Mouse (Mus musculus) midbrain, embryonic 15.5 days (tissue): Measurements from ENCODE around the gene Klk11. TPM values are rescaled to one million over a fixed set of nuclear protein-coding genes. Genes with fewer than 3 reads are reported as not detected.

ENCODE experiments used
- ATAC-seq: fragments of 200-750 bp; cut with Nextera tagmentation; replicated peaks from 2 replicates; pipeline ENCODE4 v1.8.0; 2017; ENCODE audit warnings: moderate TSS enrichment
- H3K27ac ChIP-seq: fragments of 300-500 bp; sonication (generic); 2 replicates; pipeline ENCODE4 v1.5.1; 2015; ENCODE audit warnings: mild to moderate bottlenecking, inconsistent platforms
- H3K27me3 ChIP-seq: fragments of 300-500 bp; sonication (generic); replicated peaks from 2 replicates; pipeline ENCODE4 v1.6.1; 2015; ENCODE audit warnings: inconsistent platforms
- H3K36me3 ChIP-seq: fragments of 300-500 bp; sonication (generic); replicated peaks from 2 replicates; pipeline ENCODE4 v1.6.1; 2015; ENCODE audit warnings: inconsistent platforms
- H3K4me1 ChIP-seq: fragments of 300-500 bp; sonication (generic); 2 replicates; pipeline ENCODE4 v1.6.1; 2015; ENCODE audit warnings: inconsistent platforms
- H3K4me2 ChIP-seq: fragments of 300-500 bp; sonication (generic); 2 replicates; pipeline ENCODE4 v1.6.1; 2015; ENCODE audit warnings: inconsistent platforms, mild to moderate bottlenecking, moderate library complexity
- H3K4me3 ChIP-seq: fragments of 300-500 bp; sonication (generic); 2 replicates; pipeline ENCODE4 v1.5.1; 2015; ENCODE audit warnings: mild to moderate bottlenecking, inconsistent platforms
- H3K9ac ChIP-seq: fragments of 300-500 bp; sonication (generic); 2 replicates; pipeline ENCODE4 v1.6.1; 2015; ENCODE audit warnings: mild to moderate bottlenecking, inconsistent platforms
- H3K9me3 ChIP-seq: fragments of 300-500 bp; sonication (generic); 2 replicates; pipeline ENCODE4 v1.6.1; 2016; ENCODE audit warnings: inconsistent platforms
- WGBS: fragments of 180-500 bp; shearing (Covaris S2); methylation state at CpG from one replicate; pipeline ENCODE4 v1.1.7; 2015; ENCODE audit warnings: mixed read lengths; 5-methylcytosine and 5-hydroxymethylcytosine counted together
- polyA plus RNA-seq: library from polyadenylated mRNA; unstranded; fragments of >200 nt; fragmentation: Nextera tagmentation; extraction: Ambion mirVana; gene quantifications from 2 replicates; pipeline ENCODE4 v1.2.1, GENCODE M21; 2015

Gene Klk11
- polyA plus RNA-seq, 1 experiment from 2014 or later: 0.17 TPM

DNA sequence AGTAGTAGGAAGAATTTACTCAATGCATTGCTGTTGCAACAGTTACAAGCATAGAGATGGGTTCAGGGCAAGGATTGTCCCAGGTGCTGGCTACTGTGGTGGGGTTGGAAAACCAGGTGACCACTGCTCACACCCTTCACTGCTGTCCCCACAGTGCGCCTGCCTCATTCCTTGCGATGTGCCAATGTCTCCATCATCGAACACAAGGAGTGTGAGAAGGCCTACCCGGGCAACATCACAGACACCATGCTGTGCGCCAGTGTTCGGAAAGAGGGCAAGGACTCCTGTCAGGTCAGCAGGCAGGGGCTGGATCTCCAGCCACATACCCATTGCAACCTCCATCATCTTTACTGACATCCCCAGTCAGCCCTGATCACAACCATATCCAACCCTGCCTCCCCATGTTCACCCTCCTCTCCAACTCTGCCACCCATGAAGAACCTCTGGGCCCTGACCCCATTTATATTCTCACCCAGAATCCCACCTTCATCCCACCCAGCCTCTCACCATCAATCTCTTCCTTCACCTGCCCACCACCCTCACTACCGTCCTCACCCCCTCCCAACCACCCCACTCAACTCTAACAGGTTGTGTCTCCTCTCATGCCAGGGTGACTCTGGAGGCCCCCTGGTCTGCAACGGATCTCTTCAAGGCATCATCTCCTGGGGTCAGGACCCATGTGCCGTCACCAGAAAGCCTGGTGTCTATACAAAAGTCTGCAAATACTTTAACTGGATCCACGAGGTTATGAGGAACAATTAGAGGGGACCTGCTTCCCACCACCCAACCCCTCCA, 4.0 kb downstream of the Klk11 start:
- H3K27me3 ChIP-seq: peaks cover 3% of the 10 kb centered on the region; the same call in 1 of the 2 replicates
- H3K27ac ChIP-seq: no peak overlapping the region
- no peak overlapping the region for H3K9ac ChIP-seq
- ATAC-seq: no peak
- H3K4me2 ChIP-seq: no peak overlapping the region
- no peaks in the 10 kb centered on the region for H3K36me3 ChIP-seq
- no peaks in the 10 kb centered on the region for H3K9me3 ChIP-seq
- WGBS: 91% methylated on average over 10 of the region's 10 CpGs
- peaks cover 7% of the 10 kb centered on the region for H3K4me1 ChIP-seq
- H3K4me3 ChIP-seq: no peak overlapping the region

DNA sequence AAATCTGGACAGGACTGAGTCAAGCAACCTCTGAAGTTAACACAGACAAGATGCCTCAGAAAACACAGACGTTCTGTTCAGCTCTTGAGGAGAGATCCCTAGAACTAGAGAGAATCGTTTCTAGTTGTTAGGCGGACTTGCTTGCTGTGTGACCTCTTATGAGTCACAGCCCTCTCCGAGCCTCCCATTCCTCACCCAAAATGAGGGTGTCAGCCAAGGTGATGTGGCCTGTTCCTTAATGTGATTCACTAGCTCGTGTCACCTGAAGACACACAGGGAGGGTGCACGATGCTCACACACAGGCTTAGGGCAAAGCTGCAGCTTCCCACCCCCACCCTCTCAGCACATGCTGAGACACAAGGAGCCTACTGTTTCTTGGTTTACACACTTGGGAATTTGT, 5.8 kb downstream of the Klk11 start:
- no peak overlapping the region for H3K9ac ChIP-seq
- peaks cover 7% of the 10 kb centered on the region for H3K4me1 ChIP-seq
- H3K27me3 ChIP-seq: peaks cover 6% of the 10 kb centered on the region; the same call in 1 of the 2 replicates
- H3K4me3 ChIP-seq: no peak overlapping the region
- WGBS: 77% methylated on average over 6 of the region's 6 CpGs
- no peaks in the 10 kb centered on the region for H3K9me3 ChIP-seq
- no peak overlapping the region for H3K27ac ChIP-seq
- no peak for ATAC-seq
- H3K4me2 ChIP-seq: no peak overlapping the region
- H3K36me3 ChIP-seq: no peaks in the 10 kb centered on the region

DNA sequence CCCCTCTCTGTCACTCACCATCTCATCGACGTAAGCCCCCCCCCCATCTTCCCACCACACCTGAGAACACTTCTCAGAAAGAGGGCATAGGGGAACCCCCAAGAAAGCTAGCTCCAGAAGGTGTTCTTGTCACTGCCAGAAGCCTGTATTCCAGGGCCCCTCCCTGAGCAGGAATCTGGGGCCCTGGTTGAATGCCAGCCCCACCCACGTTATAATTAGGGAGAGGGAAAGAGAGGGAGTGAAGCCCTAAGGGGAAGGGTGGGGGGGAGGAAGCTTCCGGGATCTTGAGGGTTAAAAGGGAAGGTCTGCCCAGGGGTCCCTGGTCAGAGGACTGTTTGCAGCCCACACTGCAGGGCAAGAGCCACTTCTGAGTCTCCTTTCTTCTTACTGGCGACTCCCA, 6.3 kb downstream of the Klk11 start, which contains the start of gene Klk10:
TSS of gene Klk10 (plus strand) at position 290 of the 400 bp plus-strand sequence.
- Histone ChIP-seq H3K9me3 (no peaks in the 10 kb centered on the region), H3K27me3 (peaks cover 6% of the 10 kb centered on the region; the same call in 1 of the 2 replicates), H3K4me2 (no peak within 1 kb of the TSS), H3K27ac (no peak within 1 kb of the TSS), H3K4me3 (no peak within 1 kb of the TSS), H3K9ac (no peak within 1 kb of the TSS), H3K4me1 (peaks cover 7% of the 10 kb centered on the region), H3K36me3 (no peaks in the 10 kb centered on the region)
- ATAC-seq: no peak
- 57% methylated on average over 5 of the region's 5 CpGs for WGBS

DNA sequence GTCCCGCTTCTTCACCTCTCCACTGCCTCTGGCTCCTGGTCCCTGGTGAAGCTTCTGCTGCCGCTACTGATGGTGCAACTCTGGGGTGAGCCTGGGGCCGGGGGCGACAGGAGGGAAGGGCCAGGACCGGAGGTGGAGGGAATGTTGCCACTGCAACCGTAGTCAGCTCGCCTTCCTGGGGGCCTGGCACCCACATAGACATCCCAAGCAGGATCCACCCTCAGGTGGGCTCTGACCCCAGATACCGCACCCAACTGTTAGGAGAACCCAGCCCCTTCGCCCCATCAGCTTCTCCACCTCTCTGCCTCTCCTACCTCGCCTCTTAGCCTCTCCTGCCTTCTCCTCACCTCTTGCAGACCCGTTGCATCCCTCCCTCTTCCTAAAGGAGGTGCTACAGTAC, 7.1 kb downstream of the Klk11 start:
- 90% methylated on average over 11 of the region's 11 CpGs for WGBS

DNA sequence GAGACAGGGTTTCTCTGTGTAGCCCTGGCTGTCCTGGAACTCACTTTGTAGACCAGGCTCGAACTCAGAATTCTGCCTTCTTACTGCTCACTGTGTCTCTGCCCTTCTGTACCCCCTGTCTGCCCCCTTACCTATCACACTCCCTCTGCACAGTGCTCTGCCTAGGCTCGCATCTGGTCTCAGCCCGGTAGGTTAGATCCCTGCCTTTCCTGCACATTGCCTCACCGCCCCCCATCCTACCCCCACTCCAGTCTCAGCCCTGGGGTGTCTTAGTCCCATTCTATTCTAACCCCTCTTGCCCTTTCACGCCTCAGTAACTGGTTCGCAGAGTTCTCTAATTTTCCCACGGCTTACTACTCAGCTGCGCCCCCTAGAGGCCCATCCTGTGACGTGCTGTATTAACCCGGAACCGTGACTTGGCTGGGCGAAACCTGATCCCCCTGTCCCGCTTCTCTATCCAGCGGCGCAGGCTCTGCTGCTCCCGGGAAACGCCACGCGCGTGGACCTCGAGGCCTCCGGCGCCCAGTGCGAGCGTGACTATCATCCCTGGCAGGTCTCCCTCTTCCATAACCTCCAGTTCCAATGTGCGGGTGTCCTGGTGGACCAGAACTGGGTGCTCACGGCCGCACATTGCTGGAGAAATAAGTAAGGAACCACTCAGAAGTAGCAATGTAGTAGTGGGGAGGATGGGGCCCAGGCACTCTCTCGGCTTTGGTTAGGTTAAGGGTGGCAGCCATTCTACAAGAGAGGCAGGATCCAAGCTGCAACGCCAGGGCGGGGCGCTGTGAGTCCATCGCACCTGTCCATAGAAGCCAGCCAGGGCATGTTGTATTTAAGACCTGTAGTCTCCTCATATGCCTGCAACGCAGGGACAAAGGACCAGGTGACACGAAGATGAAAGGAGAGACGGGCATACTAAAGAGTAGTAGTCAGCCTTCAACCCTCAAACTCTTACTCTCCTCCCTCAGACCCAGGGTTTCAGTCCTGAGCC, 8.2 kb downstream of the Klk11 start:
- 8% methylated on average over 36 of the region's 36 CpGs for WGBS
- H3K9me3 ChIP-seq: no peaks in the 10 kb centered on the region
- peaks cover 6% of the 10 kb centered on the region; the same call in 1 of the 2 replicates for H3K27me3 ChIP-seq
- peak overlapping the region; percentile 72 for H3K4me2 ChIP-seq
- H3K27ac ChIP-seq: no peak overlapping the region
- peak overlapping the region; percentile 48 for H3K9ac ChIP-seq
- H3K4me3 ChIP-seq: peak overlapping the region; percentile 35
- ATAC-seq: peak; percentile 76
- H3K4me1 ChIP-seq: peaks cover 7% of the 10 kb centered on the region
- H3K36me3 ChIP-seq: no peaks in the 10 kb centered on the region

More for the DNA sequence above, 7.1 kb downstream of the Klk11 start:
- no peak overlapping the region for H3K9ac ChIP-seq
- peaks cover 6% of the 10 kb centered on the region; the same call in 1 of the 2 replicates for H3K27me3 ChIP-seq
- H3K4me3 ChIP-seq: no peak overlapping the region
- H3K36me3 ChIP-seq: no peaks in the 10 kb centered on the region
- peaks cover 7% of the 10 kb centered on the region for H3K4me1 ChIP-seq
- H3K9me3 ChIP-seq: no peaks in the 10 kb centered on the region
- ATAC-seq: no peak
- H3K27ac ChIP-seq: no peak overlapping the region
- no peak overlapping the region for H3K4me2 ChIP-seq

DNA sequence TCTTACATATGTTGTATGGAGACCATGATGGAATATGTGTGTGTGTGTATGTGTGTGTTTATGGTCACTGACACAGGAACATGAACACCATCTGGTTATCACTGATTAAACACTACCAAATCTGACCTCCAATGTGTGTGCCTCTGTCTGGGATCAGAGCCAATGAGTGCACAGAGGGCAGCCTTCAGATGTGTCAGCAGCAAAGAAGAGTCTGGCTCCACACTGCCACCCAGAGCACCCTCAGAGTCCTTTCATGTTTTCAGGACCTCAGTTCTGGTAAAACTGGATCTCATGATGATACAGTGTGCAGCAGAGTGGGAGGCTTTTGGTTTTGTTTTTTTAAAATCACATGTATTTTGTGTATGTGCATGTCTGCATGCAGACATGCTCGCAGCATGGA, 10.9 kb downstream of the Klk11 start:
- Histone ChIP-seq H3K36me3 (no peaks in the 10 kb centered on the region), H3K4me2 (no peak overlapping the region), H3K27me3 (peaks cover 6% of the 10 kb centered on the region; the same call in 1 of the 2 replicates), H3K9me3 (no peaks in the 10 kb centered on the region), H3K27ac (no peak overlapping the region), H3K4me3 (no peak overlapping the region), H3K9ac (no peak overlapping the region), H3K4me1 (peaks cover 7% of the 10 kb centered on the region)
- no peak for ATAC-seq
- WGBS: 89% methylated on average over 1 of the region's 1 CpGs

DNA sequence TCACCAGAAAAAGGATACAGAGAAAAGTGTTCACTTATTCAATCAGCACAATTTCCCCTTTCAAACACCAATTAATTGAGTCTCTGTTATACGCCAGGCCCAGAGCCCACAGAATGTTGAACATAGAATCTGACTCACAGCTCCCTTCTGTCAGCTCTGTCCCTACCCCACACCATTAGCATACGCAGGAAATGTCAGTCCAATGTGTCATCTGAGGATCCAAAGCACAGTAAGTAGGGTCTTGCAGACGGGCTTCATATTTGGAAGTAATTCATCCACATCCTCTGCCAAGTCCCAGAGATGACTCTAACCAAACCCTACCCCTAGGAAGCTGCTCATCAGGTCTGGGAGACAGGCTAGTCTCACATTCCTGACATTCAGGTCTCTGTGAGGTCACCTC, 13.7 kb downstream of the Klk11 start:
- 71% methylated on average over 3 of the region's 3 CpGs for WGBS
- no peak for ATAC-seq

DNA sequence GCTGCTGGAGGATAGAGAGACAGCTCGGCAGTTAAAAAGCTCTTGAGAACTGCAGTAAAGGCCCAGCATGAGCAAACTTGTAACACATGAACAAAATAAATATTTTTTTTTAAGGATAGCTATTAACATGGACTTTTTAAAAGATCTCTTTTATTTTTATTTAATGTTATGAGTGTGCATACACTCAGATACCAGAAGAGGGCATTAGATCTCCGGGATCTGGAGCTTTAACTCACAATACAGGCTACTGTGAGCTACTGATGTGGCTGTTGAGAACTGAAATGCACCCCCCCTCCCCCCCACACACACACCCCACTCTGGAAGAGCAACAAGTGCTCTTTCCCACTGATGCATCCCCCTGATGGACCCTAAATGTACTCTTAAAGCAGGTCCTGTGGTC, 14.9 kb downstream of the Klk11 start:
- Histone ChIP-seq H3K4me3 (no peak overlapping the region), H3K9me3 (no peaks in the 10 kb centered on the region), H3K27me3 (no peaks in the 10 kb centered on the region), H3K9ac (no peak overlapping the region), H3K27ac (no peak overlapping the region), H3K4me1 (no peaks in the 10 kb centered on the region), H3K36me3 (no peaks in the 10 kb centered on the region), H3K4me2 (no peak overlapping the region)
- WGBS: 83% methylated on average over 2 of the region's 2 CpGs
- no peak for ATAC-seq

More for the DNA sequence above, 13.7 kb downstream of the Klk11 start:
- H3K9ac ChIP-seq: no peak overlapping the region
- no peak overlapping the region for H3K4me2 ChIP-seq
- H3K27ac ChIP-seq: no peak overlapping the region
- H3K4me1 ChIP-seq: no peaks in the 10 kb centered on the region
- peaks cover 5% of the 10 kb centered on the region; the same call in 1 of the 2 replicates for H3K27me3 ChIP-seq
- no peaks in the 10 kb centered on the region for H3K36me3 ChIP-seq
- H3K9me3 ChIP-seq: no peaks in the 10 kb centered on the region
- H3K4me3 ChIP-seq: no peak overlapping the region

DNA sequence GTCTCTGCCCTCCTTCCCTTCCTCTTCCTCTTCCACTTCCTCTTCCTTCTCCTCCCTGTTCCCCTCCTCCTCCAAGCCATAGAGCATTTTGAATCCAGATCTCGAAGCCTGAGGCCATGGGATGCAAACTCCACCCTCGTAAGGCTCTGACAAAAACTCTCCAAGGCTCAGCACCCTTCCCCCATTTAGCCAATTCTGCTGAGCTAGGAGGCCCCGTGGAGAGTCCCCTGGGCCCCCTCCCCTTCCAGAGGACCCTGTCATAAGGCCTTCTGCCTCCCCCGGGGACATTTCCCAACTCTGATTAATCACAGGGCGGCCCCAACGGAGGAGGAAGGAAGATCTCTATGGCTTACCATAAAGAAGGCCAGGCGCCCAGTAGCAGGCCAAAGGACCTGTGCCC, 17.2 kb downstream of the Klk11 start, which contains the start of gene Klk9:
TSS of gene Klk9 (plus strand) at position 301 of the 400 bp plus-strand sequence.
- Histone ChIP-seq H3K9ac (no peak within 1 kb of the TSS), H3K36me3 (no peaks in the 10 kb centered on the region), H3K27me3 (peaks cover 13% of the 10 kb centered on the region), H3K4me2 (no peak within 1 kb of the TSS), H3K9me3 (no peaks in the 10 kb centered on the region), H3K4me3 (no peak within 1 kb of the TSS), H3K27ac (no peak within 1 kb of the TSS), H3K4me1 (peaks cover 10% of the 10 kb centered on the region)
- WGBS: 78% methylated on average over 7 of the region's 7 CpGs
- no peak for ATAC-seq

DNA sequence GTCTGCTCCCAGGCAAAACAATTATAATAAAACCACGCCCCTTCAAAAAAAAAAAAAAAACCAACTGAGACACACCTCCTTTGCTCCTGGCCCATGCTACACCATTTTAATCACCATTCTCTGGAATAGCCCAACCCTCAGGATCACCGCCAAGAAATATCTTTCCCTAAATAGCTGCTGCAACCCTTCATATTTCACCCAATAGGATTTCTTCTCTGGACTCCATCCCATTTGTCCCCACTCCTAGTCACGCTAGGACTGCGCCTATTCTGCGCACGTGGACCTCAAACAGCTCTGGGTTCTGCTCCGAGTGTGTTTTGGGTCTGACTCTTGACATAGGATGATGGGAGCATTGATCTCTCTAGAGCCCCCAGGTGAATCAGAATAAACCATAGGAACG, 22.0 kb downstream of the Klk11 start:
- whole genome bisulfite sequencing: 8% methylated on average over 8 of the region's 8 CpGs
- ATAC-seq: peak; percentile 48
- Histone ChIP-seq H3K9me3 (no peaks in the 10 kb centered on the region), H3K9ac (peak overlapping the region; percentile 20; the same call in 1 of the 2 replicates), H3K4me1 (peaks cover 21% of the 10 kb centered on the region), H3K27me3 (peaks cover 28% of the 10 kb centered on the region), H3K4me3 (peak overlapping the region; percentile 45), H3K36me3 (no peaks in the 10 kb centered on the region), H3K27ac (no peak overlapping the region), H3K4me2 (peak overlapping the region; percentile 74)

DNA sequence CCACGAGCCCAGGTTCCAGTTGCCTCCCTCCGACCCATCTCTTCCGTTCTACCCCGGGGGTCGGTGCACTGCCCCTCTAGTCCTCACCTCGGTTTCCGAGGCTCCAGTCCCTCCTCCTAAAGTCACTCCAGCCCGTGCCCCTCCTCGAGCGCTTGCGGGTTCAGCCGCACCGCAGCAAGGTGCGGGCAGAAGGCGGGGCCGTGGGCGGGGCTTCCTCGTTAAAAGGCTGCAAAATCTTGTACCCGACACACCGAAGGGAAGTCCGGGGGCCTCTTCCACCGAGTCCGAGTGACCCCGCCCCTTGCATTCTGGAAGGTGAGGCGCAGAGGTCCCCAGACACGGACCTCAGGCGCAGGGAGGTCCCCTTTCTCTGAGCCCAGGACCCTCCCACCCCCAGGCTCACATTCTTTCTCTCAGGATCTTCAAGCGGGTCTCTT, 22.9 kb downstream of the Klk11 start, which contains the start of gene Klk8:
TSS of gene Klk8 (plus strand) at position 245 of the 437 bp plus-strand sequence.
- Histone ChIP-seq H3K9ac (peak within 1 kb of the TSS; percentile 20), H3K4me2 (peak within 1 kb of the TSS; percentile 74), H3K4me1 (peaks cover 21% of the 10 kb centered on the region), H3K4me3 (peak within 1 kb of the TSS; percentile 45), H3K9me3 (no peaks in the 10 kb centered on the region), H3K36me3 (no peaks in the 10 kb centered on the region), H3K27ac (no peak within 1 kb of the TSS), H3K27me3 (peaks cover 28% of the 10 kb centered on the region)
- under 1% methylated on average over 28 of the region's 28 CpGs for WGBS
- peak; percentile 70 for ATAC-seq
